Mouse (Mus musculus) kidney, adult 2 months (tissue): ENCODE measurements at regions not wholly inside any gene's neighbourhood (a gene's known extent, or its start where the extent isn't known, plus 50 kb on each side); places are given as distances from the start of the nearest gene placed in this dataset.

Experiments used
- CTCF ChIP-seq: fragments of 200-500 bp; conservative IDR thresholded peaks from 2 replicates; pipeline ENCODE4 v1.5.1; 2011; ENCODE audit warnings: low read depth, mild to moderate bottlenecking, control low read depth, low read length, moderate library complexity, mixed read lengths; ENCODE audit not compliant: insufficient read depth, insufficient read length
- POLR2A ChIP-seq: fragments of 200-500 bp; IDR thresholded peaks from one replicate; pipeline ENCODE4 v1.6.1; 2011; ENCODE audit warnings: low read depth, low read length, control low read depth

DNA sequence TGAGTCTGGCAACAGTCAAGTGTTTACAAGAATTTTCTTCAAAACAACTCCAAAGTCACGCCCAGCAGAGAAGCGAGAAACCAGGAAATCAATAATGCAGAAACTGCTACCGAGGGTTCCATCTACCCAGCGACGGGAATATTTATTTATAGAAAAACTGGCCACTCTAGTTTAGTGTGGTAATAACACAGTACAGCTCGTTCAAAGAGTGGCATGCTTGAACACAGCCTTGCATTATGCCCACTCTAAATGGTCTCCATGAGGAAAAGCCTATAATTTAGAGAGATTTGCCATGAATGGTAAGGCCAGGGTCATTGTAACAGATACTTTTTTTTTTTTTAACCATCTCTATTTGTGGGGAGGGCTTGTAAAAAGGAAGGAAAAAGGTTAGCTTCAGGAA is 67.8 kb upstream of the Tent5a start:
- TF ChIP-seq CTCF, result no peak
- TF ChIP-seq POLR2A, result no peak
